Mouse (Mus musculus): Measurements from ENCODE around the gene Fance.

DNA sequence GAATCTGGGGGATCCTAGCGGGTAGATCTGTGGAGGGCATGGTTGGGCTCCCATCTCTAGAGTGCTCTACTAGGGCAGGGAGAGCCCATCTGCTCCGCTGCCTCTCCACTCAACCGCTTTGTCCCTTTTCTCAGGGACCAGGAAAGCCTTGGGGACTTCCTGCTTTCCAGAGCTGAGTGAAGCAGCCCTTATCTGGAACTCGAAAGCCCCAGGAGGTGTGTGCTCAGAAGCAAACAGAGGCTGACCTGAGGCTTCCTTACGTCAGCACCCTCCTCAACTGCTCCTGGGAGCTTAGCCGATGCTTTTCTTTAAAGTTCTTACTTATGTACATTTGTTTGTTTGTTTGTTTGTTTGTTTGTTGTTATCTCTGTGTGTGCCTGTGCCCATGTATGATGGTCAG lies 40.5 kb upstream of the Fance start:
- TF ChIP-seq CTCF (conservative IDR thresholded peaks at IDR 0.05; ENCODE audit: insufficient read depth, insufficient read length, low read depth, low read length) (no peak), POLR2A (IDR thresholded peaks at IDR 0.05; ENCODE audit: low read depth, low read length) (no peak)

Data from kidney, adult 2 months (tissue).